Mouse (Mus musculus) lung, adult 10 weeks (tissue): Measurements from ENCODE around the gene Vmn1r3. TPM values are rescaled to one million over a fixed set of nuclear protein-coding genes. Genes with fewer than 3 reads are reported as not detected.

Experiments
- polyA plus RNA-seq: library from polyadenylated mRNA; stranded (reverse); fragments of 350-450 nt; fragmentation: Illumina TruSeq; extraction: RNeasy Lipid Tissue Mini Kit (QIAGEN cat#74804); gene quantifications from one replicate; pipeline ENCODE4 v1.2.3, GENCODE M21; 2014; ENCODE audit warnings: low read depth, low replicate concordance; ENCODE audit not compliant: insufficient read depth

Vmn1r3 gene
- not detected for polyA plus RNA-seq

DNA sequence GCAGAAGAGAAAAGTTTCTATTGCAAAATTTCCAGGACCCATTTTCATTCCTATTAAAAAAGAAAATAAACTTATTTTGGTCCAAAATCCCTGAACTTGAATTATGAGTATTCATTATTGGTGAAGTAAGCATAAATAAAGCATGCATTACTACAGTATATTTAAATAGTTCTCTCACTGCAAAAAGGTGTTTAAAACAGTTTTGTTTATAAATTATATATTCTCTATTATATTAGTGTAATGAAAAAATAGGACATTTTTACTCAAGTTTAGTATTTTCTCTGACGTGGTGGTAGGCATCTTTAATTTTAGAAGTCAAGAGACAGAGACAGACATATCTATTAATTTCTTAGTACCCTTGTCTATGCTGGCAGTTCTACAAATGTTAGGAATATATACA lies at the start of gene Vmn1r3:
TSS of gene Vmn1r3 (minus strand) at position 101 of the 400 bp plus-strand sequence.

DNA sequence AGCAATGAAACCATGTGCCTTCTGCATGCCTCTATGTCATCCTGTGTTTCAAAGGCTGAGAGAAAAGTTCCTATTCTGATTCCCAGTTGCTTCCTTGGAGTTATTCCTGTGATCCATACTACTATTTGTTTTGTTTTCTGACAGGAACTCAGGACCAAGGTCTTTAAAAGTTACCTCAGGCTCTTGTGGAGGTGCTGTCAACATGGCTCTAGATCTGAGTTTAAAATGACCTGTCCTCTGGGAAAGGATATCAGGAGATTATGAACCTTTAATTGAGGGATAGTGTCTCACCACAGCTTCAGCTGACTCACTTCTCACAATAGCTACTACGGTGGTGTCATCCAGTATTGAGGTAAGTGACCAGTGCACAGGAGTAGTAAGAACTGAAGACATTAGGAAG lies 18.1 kb downstream of the Vmn1r3 start, which contains the start of gene Vmn1r2:
TSS of gene Vmn1r2 (plus strand) at position 301 of the 400 bp plus-strand sequence.

Other genes with a start within 250 kb of the Vmn1r3 start
- not detected for gene Vmn1r2, start 18.0 kb downstream of the Vmn1r3 start, polyA plus RNA-seq